Mouse (Mus musculus) E14TG2a.4 (cell line): ENCODE results near the gene Zfp454.

Experiments used
- H3K27me3 ChIP-seq: 2 replicates; pipeline ENCODE4 v1.6.1; 2014; ENCODE audit warnings: low read length, control low read depth; ENCODE audit not compliant: insufficient read depth
- H3K36me3 ChIP-seq: 2 replicates; pipeline ENCODE4 v1.6.1; 2014; ENCODE audit warnings: low read length, control low read depth; ENCODE audit not compliant: insufficient read depth
- H3K4me1 ChIP-seq: replicated peaks from 2 replicates; pipeline ENCODE4 v1.6.1; 2014; ENCODE audit warnings: low read depth, low read length, control low read depth
- H3K4me3 ChIP-seq: replicated peaks from 2 replicates; pipeline ENCODE4 v1.5.1; 2014; ENCODE audit warnings: mild to moderate bottlenecking, low read length
- H3K9me3 ChIP-seq: 2 replicates; pipeline ENCODE4 v1.6.1; 2014; ENCODE audit warnings: low read length, control low read depth
- CTCF ChIP-seq: conservative IDR thresholded peaks from 2 replicates; pipeline ENCODE4 v1.5.1; 2014; ENCODE audit warnings: low read length
- NANOG ChIP-seq: IDR thresholded peaks from 2 replicates; pipeline ENCODE4 v1.6.1; 2014; ENCODE audit warnings: borderline replicate concordance, low read length, mixed read lengths
- POU5F1 ChIP-seq: IDR thresholded peaks from 2 replicates; pipeline ENCODE4 v1.6.1; 2014; ENCODE audit warnings: low read length, borderline replicate concordance

Gene Zfp454

DNA sequence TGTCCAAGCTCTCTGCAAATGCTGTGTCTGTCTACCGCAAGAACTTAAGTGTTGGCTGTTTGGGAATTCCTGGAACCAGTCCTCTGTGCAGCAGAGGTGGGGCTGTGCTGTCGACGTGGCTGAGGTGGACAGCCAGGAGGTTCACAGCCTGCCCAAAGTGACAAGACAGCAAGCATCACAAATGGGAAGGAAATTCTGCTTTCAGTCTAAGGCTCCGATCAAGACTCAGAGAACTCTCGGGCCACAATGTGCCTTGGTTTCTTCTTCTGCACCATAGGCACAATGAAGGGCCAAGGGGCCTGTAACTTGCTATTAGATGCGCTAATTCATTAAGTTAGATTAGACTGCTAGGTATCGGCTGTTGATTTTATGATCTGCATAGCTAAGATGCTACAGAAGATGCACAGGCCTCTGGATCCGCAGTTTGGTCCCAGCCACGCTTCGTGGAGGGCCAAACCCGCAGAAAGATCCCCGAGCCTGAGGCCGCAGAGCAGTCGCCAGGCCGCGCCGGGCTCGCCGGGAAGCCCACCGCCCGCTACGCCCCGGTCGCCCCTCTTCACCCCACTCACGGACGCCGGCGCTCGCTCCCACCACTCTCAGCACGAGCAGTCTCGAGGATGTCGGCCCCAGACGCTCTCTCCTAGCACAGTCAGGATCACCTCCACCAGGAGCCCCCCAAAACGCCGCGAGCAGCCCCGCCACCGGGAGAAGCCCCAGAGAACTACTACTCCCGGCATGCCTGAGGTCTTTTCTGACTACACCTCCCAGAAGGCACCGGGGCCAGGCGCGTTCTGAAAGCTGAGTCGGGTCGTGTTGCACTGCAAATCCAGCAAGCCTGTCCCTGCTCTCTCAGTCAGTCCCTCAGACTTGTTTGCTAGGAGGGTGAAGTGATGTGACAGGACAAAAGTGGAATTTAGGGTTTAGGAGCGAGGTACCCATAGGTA is 60.2 kb downstream of the Zfp454 start, which contains the start of gene Zfp354c:
Gene Zfp354c, minus strand, starts transcription at position 715 of the 944 bp plus-strand sequence.
- Histone ChIP-seq H3K4me1 (peaks cover 14% of the 10 kb centered on the region), H3K36me3 (peaks cover 32% of the 10 kb centered on the region), H3K9me3 (no peaks in the 10 kb centered on the region), H3K27me3 (no peaks in the 10 kb centered on the region), H3K4me3 (peak within 1 kb of the TSS; percentile 91)
- TF ChIP-seq POU5F1 (no peak), CTCF (no peak), NANOG (no peak)

DNA sequence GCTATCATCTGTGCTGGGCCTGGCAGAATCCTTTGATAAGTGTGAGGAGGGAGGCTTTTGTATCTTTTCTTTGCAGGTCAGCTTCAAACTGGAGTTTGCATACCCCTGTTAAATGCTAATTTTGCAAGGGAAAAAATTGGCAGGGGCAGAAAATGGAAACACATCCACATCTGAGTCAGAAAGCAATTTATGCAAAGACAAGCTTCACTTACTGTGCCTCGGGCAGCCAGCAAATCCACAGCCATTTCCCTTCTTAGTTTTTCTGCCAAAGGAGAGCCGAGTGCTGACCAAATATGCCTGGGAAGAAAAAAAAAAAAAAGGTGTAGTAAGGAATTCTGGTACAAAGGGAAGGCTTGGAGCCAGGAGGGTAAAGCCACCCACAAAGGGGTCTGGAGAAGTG is 61.2 kb downstream of the Zfp454 start:
- H3K27me3 ChIP-seq: no peaks in the 10 kb centered on the region
- peaks cover 14% of the 10 kb centered on the region for H3K4me1 ChIP-seq
- no peaks in the 10 kb centered on the region for H3K9me3 ChIP-seq
- peak overlapping the region; percentile 91; the same call in 1 of the 2 replicates for H3K4me3 ChIP-seq
- no peak for TF ChIP-seq CTCF
- peaks cover 39% of the 10 kb centered on the region for H3K36me3 ChIP-seq
